Mouse (Mus musculus) testis, adult 2 months (tissue): ENCODE data around the gene Asic5. TPM values are rescaled to one million over a fixed set of nuclear protein-coding genes. Genes with fewer than 3 reads are reported as not detected.

Experiments
- H3K27ac ChIP-seq: fragments of 200-500 bp; 2 replicates; pipeline ENCODE4 v1.5.1; 2012; ENCODE audit warnings: low read depth, low read length; ENCODE audit not compliant: control insufficient read depth, insufficient read depth
- H3K27me3 ChIP-seq: fragments of 200-500 bp; 2 replicates; pipeline ENCODE4 v1.6.1; 2012; ENCODE audit warnings: mild to moderate bottlenecking, low read length, moderate library complexity; ENCODE audit not compliant: control insufficient read depth, insufficient read depth
- H3K36me3 ChIP-seq: fragments of 200-500 bp; 2 replicates; pipeline ENCODE4 v1.6.1; 2012; ENCODE audit warnings: mild to moderate bottlenecking, low read length; ENCODE audit not compliant: control insufficient read depth, insufficient read depth
- H3K4me1 ChIP-seq: fragments of 200-500 bp; 2 replicates; pipeline ENCODE4 v1.6.1; 2012; ENCODE audit warnings: low read length; ENCODE audit not compliant: control insufficient read depth, insufficient read depth
- H3K4me3 ChIP-seq: fragments of 200-500 bp; 2 replicates; pipeline ENCODE4 v1.5.1; 2012; ENCODE audit warnings: low read depth, mild to moderate bottlenecking, low read length, moderate library complexity, mixed read lengths; ENCODE audit not compliant: control insufficient read depth
- CTCF ChIP-seq: fragments of 200-500 bp; IDR thresholded peaks from 2 replicates; pipeline ENCODE4 v1.5.1; 2012; ENCODE audit warnings: low read depth, mild to moderate bottlenecking, inconsistent platforms, low read length, moderate library complexity; ENCODE audit not compliant: control insufficient read depth, insufficient read depth, insufficient replicate concordance
- POLR2A ChIP-seq: fragments of 200-500 bp; IDR thresholded peaks from 2 replicates; pipeline ENCODE4 v1.6.1; 2012; ENCODE audit warnings: low read depth, mild to moderate bottlenecking, inconsistent platforms, low read length, moderate library complexity; ENCODE audit not compliant: control insufficient read depth
- polyA plus RNA-seq: library from polyadenylated mRNA; depleted of rRNA; stranded (reverse); fragments of >200 nt; gene quantifications from 2 replicates; pipeline ENCODE4 v1.2.3, GENCODE M21; 2012

The Asic5 gene
- polyA plus RNA-seq, 1 experiment: not detected

DNA sequence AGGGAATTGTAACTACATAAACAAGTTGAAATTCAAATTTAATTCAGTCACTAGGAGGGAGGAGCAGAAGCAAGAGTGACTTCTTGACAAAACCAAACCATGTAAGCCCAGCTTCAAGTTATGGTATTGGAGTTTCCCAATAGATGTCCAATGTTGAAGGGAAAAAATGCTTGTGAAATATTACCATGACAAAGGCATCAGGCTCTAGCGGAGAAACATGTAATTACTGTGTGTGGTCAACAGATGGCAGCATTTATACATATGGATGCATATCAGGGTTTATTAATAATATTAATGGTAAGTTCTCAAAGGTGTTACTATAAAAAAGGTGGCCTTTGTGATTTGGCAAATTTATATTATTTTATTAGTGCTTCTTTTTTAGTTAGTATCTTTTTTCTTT, 13.9 kb downstream of the Asic5 start:
- TF ChIP-seq POLR2A: no peak
- TF ChIP-seq CTCF: peak; percentile 29; the same call in 1 of the 2 replicates
- H3K27ac ChIP-seq: no peak overlapping the region
- no peaks in the 10 kb centered on the region for H3K4me1 ChIP-seq
- no peak overlapping the region for H3K4me3 ChIP-seq
- no peaks in the 10 kb centered on the region for H3K36me3 ChIP-seq
- H3K27me3 ChIP-seq: no peaks in the 10 kb centered on the region

DNA sequence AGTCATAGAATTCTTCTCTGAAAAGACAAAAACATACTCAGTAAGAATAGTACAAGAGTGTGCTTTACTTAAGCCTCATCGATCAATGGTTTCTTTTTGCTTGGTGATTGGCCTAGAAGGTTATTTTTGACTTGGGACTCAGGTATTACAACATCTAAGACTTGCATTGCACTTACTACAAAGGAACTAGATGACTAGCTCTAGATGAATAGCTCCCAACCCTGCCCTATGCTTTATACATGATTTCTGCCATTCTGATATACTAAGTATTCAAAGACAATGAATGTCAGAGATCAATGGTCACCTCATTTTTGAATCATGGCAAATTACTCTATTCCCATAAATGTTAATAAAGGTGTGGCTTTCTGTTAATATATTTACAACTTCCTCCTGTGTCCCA, 24.9 kb downstream of the Asic5 start:
- Histone ChIP-seq H3K4me1 (no peaks in the 10 kb centered on the region), H3K4me3 (no peak overlapping the region), H3K27ac (no peak overlapping the region), H3K27me3 (no peaks in the 10 kb centered on the region), H3K36me3 (no peaks in the 10 kb centered on the region)
- no peak for TF ChIP-seq POLR2A
- no peak for TF ChIP-seq CTCF

DNA sequence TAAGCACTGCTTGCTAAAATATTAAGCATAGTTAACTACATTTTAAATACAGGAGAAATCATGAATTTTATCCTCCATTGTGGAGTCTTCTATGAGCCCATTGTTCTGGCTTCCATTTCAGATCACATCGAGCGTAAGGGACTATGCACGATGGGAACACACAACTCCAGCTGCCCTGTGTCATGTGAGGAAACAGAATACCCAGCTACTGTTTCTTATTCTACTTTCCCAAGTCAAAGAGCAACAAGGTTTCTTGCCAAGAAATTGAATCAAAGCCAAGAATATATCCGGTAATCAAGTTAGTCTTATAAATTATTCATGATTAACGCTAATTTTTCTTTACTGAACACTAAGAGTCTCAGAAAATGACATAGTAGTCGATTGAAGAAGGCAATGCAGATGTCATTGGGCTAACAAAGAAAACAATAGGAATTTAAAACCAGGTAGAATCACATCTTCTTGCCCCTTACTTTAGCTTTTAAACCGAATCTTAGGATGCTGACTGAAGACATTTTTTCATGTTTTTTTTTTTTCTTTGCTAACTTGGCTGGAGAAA, 32.1 kb downstream of the Asic5 start:
- Histone ChIP-seq H3K36me3 (no peaks in the 10 kb centered on the region), H3K4me3 (no peak overlapping the region), H3K4me1 (no peaks in the 10 kb centered on the region), H3K27ac (no peak overlapping the region), H3K27me3 (no peaks in the 10 kb centered on the region)
- TF ChIP-seq CTCF (no peak), POLR2A (no peak)

DNA sequence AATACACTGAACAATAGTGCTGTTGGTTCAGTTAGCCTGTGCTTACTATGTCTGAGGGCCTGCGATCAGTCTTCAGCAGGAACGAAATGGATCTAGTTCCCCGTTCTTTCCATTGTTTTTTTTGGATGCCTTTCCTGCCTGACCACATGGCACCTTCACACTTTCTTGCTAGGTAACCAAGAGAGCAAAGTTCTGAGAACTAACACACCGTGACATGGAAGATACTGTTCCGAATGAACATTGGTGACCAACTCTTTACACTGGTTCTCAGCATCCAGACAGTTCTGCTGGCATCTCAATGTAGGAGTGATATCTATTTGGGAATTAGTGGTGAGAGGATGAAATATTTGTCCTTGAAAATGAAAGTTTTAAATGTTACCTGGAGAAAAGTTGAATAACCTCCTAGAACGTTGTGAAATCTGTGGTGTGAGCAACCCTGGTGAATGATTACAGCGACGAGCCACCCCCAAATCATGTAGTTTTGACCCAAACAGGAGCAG, 40.4 kb downstream of the Asic5 start:
- no peaks in the 10 kb centered on the region for H3K4me1 ChIP-seq
- TF ChIP-seq CTCF: no peak
- no peak for TF ChIP-seq POLR2A
- H3K27ac ChIP-seq: no peak overlapping the region; the same call in 1 of the 2 replicates
- no peaks in the 10 kb centered on the region for H3K27me3 ChIP-seq
- H3K4me3 ChIP-seq: no peak overlapping the region
- no peaks in the 10 kb centered on the region for H3K36me3 ChIP-seq

DNA sequence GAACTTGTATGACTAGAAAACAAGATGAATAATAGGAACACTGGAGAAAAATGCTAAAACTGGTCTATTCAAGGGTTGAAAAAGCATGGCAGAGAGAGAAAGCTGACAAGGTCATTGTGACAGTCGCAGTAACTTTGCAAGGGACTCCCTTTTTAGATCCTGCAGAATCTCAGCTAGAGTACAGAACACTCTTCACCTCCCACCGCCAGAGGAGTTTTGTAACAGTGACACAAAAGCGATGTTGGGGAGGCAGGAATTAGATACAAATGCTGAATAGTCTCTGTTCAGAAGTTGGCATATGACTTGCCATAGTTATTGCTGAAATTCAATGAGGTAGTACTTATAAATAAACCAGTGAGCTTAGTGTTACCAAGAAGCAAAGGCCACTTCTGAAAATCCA, 41.0 kb downstream of the Asic5 start:
- H3K36me3 ChIP-seq: no peaks in the 10 kb centered on the region
- no peaks in the 10 kb centered on the region for H3K4me1 ChIP-seq
- no peaks in the 10 kb centered on the region for H3K27me3 ChIP-seq
- no peak overlapping the region for H3K27ac ChIP-seq
- TF ChIP-seq CTCF: no peak
- TF ChIP-seq POLR2A: no peak
- H3K4me3 ChIP-seq: no peak overlapping the region

DNA sequence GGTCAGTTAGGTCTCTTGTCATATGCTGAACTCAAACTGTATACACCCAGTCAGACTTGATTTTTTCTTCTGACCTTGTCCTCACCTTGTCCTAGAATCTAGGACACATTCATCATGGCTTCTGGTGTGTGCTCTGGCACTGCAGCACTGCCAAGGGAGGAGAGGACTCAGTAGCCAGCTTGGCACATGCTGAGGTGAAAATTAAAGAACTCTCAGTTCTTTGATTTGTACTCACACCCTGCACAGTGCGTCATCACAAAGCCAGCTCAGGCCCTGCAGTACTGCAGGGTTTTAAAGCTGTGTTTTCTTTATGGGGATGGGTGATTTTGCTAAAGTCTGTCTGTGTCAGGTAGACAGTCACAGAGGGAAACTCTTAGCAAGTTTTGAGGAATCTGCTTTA, 45.2 kb downstream of the Asic5 start:
- no peaks in the 10 kb centered on the region for H3K27me3 ChIP-seq
- no peak for TF ChIP-seq POLR2A
- TF ChIP-seq CTCF: no peak
- no peak overlapping the region for H3K27ac ChIP-seq
- no peaks in the 10 kb centered on the region for H3K4me1 ChIP-seq
- no peak overlapping the region for H3K4me3 ChIP-seq
- no peaks in the 10 kb centered on the region for H3K36me3 ChIP-seq

DNA sequence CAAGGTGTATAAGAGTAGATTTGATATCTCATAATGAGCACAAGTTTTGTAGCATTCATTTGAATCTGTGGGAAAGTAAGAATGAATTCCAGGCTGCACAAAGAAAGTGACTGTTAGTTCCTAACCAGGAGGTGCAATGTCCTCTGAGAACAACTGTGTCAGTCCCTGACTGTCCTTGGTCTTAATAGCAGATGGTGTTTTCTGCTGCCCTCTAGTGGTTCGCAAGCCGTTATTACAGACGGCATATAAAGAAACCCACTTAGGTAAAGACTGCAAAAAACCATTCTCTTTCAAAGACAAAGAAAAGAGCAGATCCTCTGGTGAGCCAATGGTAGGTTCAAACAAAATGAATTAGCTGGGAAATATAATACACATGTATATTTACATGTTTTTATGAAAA, 47.1 kb downstream of the Asic5 start:
- H3K27ac ChIP-seq: no peak overlapping the region
- H3K36me3 ChIP-seq: no peaks in the 10 kb centered on the region
- no peak overlapping the region for H3K4me3 ChIP-seq
- no peaks in the 10 kb centered on the region for H3K27me3 ChIP-seq
- TF ChIP-seq CTCF: no peak; the same call in 1 of the 2 replicates
- TF ChIP-seq POLR2A: no peak
- H3K4me1 ChIP-seq: no peaks in the 10 kb centered on the region
